Mouse (Mus musculus): ENCODE results near the gene Ltbp1. TPM values are rescaled to one million over a fixed set of nuclear protein-coding genes. Genes with fewer than 3 reads are reported as not detected.

The Ltbp1 gene
- total and polyA plus RNA-seq, 3 experiments: 0.01 to 0.04 TPM; not detected in 1

DNA sequence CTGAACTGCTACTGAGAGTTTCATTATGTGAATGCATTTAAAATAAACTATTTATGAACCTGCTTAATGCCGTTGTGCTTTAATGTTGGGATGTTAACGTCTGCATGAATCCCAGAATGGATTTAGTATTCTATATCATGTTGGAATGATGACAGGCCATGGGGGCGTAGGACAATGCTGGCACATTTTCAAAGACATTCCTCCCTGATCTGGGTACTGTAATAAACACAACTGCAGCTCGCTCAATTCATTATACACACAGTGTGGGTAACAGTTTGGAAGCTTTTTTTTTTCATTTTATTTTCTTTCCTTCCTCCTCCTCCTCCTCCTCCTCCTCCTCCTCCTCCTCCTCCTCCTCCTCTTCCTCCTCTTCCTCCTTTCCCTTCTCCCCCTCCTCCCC lies 82.9 kb downstream of the Ltbp1 start:
- peaks cover 0 to 2% of the 10 kb centered on the region in 2 experiments; a peak in 3 of 4 replicates for H3K27me3 ChIP-seq (ENCODE audit: control insufficient read depth in 1 of 2, insufficient read depth in 2 of 2, low read length in 2 of 2)
- no peaks in the 10 kb centered on the region for H3K36me3 ChIP-seq (ENCODE audit: control insufficient read depth in 1 of 2, insufficient read depth in 2 of 2, low read length in 2 of 2)
- H3K4me3 ChIP-seq (ENCODE audit: control insufficient read depth in 1 of 2, insufficient read depth in 1 of 2, low read depth in 2 of 2, low read length in 2 of 2): no peak overlapping the region
- H3K4me1 ChIP-seq (ENCODE audit: control insufficient read depth in 1 of 2, insufficient read depth in 2 of 2, low read length in 2 of 2): no peaks in the 10 kb centered on the region
- no peaks in the 10 kb centered on the region for H3K9me3 ChIP-seq (replicated peaks; ENCODE audit: insufficient read depth, low read length)
- no peaks in the 10 kb centered on the region for H3K79me2 ChIP-seq (ENCODE audit: control insufficient read depth, insufficient read depth, low read length, poor library complexity)
- no peak overlapping the region for H3K9ac ChIP-seq (ENCODE audit: control insufficient read depth, low read depth, low read length, poor library complexity, severe bottlenecking)
- DNase-seq (ENCODE audit: low read depth, low spot score): no peak
- no peak overlapping the region for H3K27ac ChIP-seq (ENCODE audit: control insufficient read depth, low read depth, low read length)
- TF ChIP-seq TBP (IDR thresholded peaks at IDR 0.05; ENCODE audit: low read depth, low read length): no peak
- no peak for TF ChIP-seq CHD1 (IDR thresholded peaks at IDR 0.05; ENCODE audit: low read depth, low read length)
- TF ChIP-seq MAX (IDR thresholded peaks at IDR 0.05; ENCODE audit: low read length): no peak
- no peak for TF ChIP-seq ZNF384 (IDR thresholded peaks at IDR 0.05; ENCODE audit: low read depth, low read length)
- no peak for TF ChIP-seq NELFE (IDR thresholded peaks at IDR 0.05; ENCODE audit: low read depth, low read length)
- no peak for TF ChIP-seq USF1 (IDR thresholded peaks at IDR 0.05; ENCODE audit: low read depth, low read length)
- no peak for TF ChIP-seq CTCF (IDR thresholded peaks at IDR 0.05 in 2 of 3, conservative IDR thresholded peaks at IDR 0.05 in 1 of 3; ENCODE audit: control insufficient read depth in 1 of 3, insufficient read depth in 1 of 3, low read depth in 2 of 3, low read length in 3 of 3, poor library complexity in 1 of 3, severe bottlenecking in 1 of 3)
- TF ChIP-seq TCF12 (IDR thresholded peaks at IDR 0.05; ENCODE audit: low read depth, low read length): no peak
- TF ChIP-seq USF2 (IDR thresholded peaks at IDR 0.05; ENCODE audit: borderline replicate concordance in 1 of 2, insufficient read depth in 1 of 2, low read depth in 1 of 2, low read length in 2 of 2): no peak
- no peak for TF ChIP-seq UBTF (IDR thresholded peaks at IDR 0.05; ENCODE audit: borderline replicate concordance, insufficient read depth, low read depth, low read length)
- no peak for TF ChIP-seq KAT2A (conservative IDR thresholded peaks at IDR 0.05; ENCODE audit: low read depth, low read length)
- TF ChIP-seq MYB (IDR thresholded peaks at IDR 0.05; ENCODE audit: low read depth, low read length): no peak

DNA sequence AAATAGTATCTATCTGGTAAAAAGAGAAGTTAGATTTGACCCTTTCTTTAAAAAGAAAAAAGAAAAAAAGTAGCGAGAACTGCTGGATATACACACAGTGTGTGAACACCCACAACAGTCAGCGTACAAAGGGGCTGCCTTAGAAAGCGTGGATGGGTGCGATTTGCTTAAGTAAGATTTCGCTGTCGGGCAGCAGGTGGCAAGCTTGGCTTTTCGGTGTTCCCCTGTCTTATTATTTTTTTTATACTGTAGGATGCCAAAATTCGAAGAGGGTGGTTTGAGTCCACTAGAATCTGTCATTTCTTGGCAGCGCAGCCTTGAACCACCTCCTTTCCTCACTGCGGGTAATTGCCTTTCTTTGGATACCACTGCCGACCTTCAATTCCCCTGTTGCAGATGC lies 83.4 kb downstream of the Ltbp1 start:
- no peak overlapping the region for H3K9ac ChIP-seq (ENCODE audit: control insufficient read depth, low read depth, low read length, poor library complexity, severe bottlenecking)
- TF ChIP-seq ZNF384 (IDR thresholded peaks at IDR 0.05; ENCODE audit: low read depth, low read length) (no peak), GABPA (IDR thresholded peaks at IDR 0.05; ENCODE audit: low read depth, low read length) (no peak), MAFK (IDR thresholded peaks at IDR 0.05; ENCODE audit: borderline replicate concordance, low read depth, low read length) (no peak), MYB (IDR thresholded peaks at IDR 0.05; ENCODE audit: low read depth, low read length) (no peak), USF1 (IDR thresholded peaks at IDR 0.05; ENCODE audit: low read depth, low read length) (no peak), POLR2AphosphoS2 (IDR thresholded peaks at IDR 0.05; ENCODE audit: low read length) (no peak), ETS1 (IDR thresholded peaks at IDR 0.05; ENCODE audit: low read depth, low read length) (no peak), ELF1 (IDR thresholded peaks at IDR 0.05; ENCODE audit: low read depth, low read length) (no peak), GATA1 (IDR thresholded peaks at IDR 0.05; ENCODE audit: low read depth, low read length) (no peak), TBP (IDR thresholded peaks at IDR 0.05; ENCODE audit: low read depth, low read length) (no peak), NRF1 (IDR thresholded peaks at IDR 0.05; ENCODE audit: insufficient read depth, low read depth, low read length, poor library complexity, severe bottlenecking) (no peak), UBTF (IDR thresholded peaks at IDR 0.05; ENCODE audit: borderline replicate concordance, insufficient read depth, low read depth, low read length) (no peak), KAT2A (conservative IDR thresholded peaks at IDR 0.05; ENCODE audit: low read depth, low read length) (no peak), SIN3A (IDR thresholded peaks at IDR 0.05; ENCODE audit: low read length) (no peak), JUND (IDR thresholded peaks at IDR 0.05; ENCODE audit: low read depth, low read length) (no peak), EP300 (IDR thresholded peaks at IDR 0.05; ENCODE audit: low read depth in 1 of 2, low read length in 2 of 2) (no peak), TCF12 (IDR thresholded peaks at IDR 0.05; ENCODE audit: low read depth, low read length) (no peak), POLR2AphosphoS5 (IDR thresholded peaks at IDR 0.05; ENCODE audit: borderline replicate concordance, low read depth, low read length) (no peak)

More for the DNA sequence above, 83.4 kb downstream of the Ltbp1 start:
- no peaks in the 10 kb centered on the region for H3K9me3 ChIP-seq (replicated peaks; ENCODE audit: insufficient read depth, low read length)
- H3K79me2 ChIP-seq (ENCODE audit: control insufficient read depth, insufficient read depth, low read length, poor library complexity): no peaks in the 10 kb centered on the region
- DNase-seq (ENCODE audit: low read depth, low spot score): no peak
- no peak overlapping the region for H3K27ac ChIP-seq (ENCODE audit: control insufficient read depth, low read depth, low read length)
- H3K4me1 ChIP-seq (ENCODE audit: control insufficient read depth in 1 of 2, insufficient read depth in 2 of 2, low read length in 2 of 2): no peaks in the 10 kb centered on the region
- peaks cover 0 to 2% of the 10 kb centered on the region in 2 experiments; a peak in 3 of 4 replicates for H3K27me3 ChIP-seq (ENCODE audit: control insufficient read depth in 1 of 2, insufficient read depth in 2 of 2, low read length in 2 of 2)
- H3K36me3 ChIP-seq (ENCODE audit: control insufficient read depth in 1 of 2, insufficient read depth in 2 of 2, low read length in 2 of 2): no peaks in the 10 kb centered on the region
- no peak overlapping the region for H3K4me3 ChIP-seq (ENCODE audit: control insufficient read depth in 1 of 2, insufficient read depth in 1 of 2, low read depth in 2 of 2, low read length in 2 of 2)

Data from MEL (cell line).